Mouse (Mus musculus): ENCODE measurements around the gene Npsr1. TPM values are rescaled to one million over a fixed set of nuclear protein-coding genes. Genes with fewer than 3 reads are reported as not detected.

The Npsr1 gene
- polyA plus RNA-seq, 1 experiment from 2014 or later = not detected

DNA sequence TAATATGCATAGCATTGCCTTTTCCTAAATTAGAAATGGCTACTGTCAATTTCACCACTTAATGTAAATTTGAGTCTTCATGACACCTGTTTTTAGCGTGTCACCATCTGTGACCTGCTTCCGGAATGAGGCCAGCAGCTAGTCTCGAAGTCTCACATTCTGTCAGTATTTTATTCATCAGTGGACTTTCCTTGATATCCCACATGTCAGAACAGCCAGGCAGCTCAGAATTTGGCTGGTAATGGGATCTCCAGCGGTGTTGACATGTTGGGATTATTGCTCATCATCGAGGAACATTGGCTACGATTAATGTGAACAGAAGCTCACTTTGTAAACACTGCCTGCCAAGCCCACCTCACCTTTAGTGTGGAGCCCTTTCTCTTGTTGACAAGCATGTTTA, 205.1 kb downstream of the Npsr1 start:
- Histone ChIP-seq H3K4me2 (replicated peaks; ENCODE audit: low read depth, low read length) (no peak overlapping the region), H3K4me3 (ENCODE audit: low read depth, low read length) (no peak overlapping the region), H3K27me3 (ENCODE audit: control insufficient read depth, insufficient read depth, low read length) (no peaks in the 10 kb centered on the region), H3K27ac (ENCODE audit: low read length) (no peak overlapping the region), H3K4me1 (ENCODE audit: control insufficient read depth, insufficient read depth, low read length) (no peaks in the 10 kb centered on the region), H3K36me3 (ENCODE audit: control insufficient read depth, insufficient read depth, low read length) (no peaks in the 10 kb centered on the region), H3K9ac (replicated peaks; ENCODE audit: low read depth, low read length) (no peak overlapping the region), H3K9me3 (ENCODE audit: control insufficient read depth, low read depth, low read length) (no peaks in the 10 kb centered on the region)
- WGBS = 76% methylated on average over 6 of the region's 6 CpGs
- ATAC-seq (ENCODE audit: insufficient number of reproducible peaks, insufficient read depth, low FRiP score, low read depth) = no peak

DNA sequence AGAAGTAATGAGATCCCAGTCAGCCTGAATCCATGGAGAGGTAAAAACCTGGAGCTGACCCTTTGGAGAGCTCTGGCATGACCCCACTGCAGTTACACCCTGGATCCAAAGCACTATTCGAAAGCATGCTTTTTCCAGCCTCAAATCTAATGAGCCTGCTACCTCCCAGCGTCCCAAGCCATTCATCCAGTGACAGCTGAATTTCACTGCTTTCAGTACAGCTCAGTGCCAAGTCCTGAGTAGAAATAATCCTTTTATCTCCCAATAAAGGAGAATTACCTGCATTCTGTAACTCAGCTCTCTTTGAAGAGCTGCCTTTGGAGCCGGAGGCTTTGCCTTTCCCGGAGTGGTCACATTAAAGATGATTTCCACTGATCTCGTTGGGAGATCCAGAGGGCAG, 209.2 kb downstream of the Npsr1 start:
- H3K36me3 ChIP-seq (ENCODE audit: control insufficient read depth, insufficient read depth, low read length) = no peaks in the 10 kb centered on the region
- no peak overlapping the region for H3K9ac ChIP-seq (replicated peaks; ENCODE audit: low read depth, low read length)
- WGBS = 64% methylated on average over 5 of the region's 5 CpGs
- no peaks in the 10 kb centered on the region for H3K27me3 ChIP-seq (ENCODE audit: control insufficient read depth, insufficient read depth, low read length)
- no peak overlapping the region for H3K27ac ChIP-seq (ENCODE audit: low read length)
- no peaks in the 10 kb centered on the region for H3K4me1 ChIP-seq (ENCODE audit: control insufficient read depth, insufficient read depth, low read length)
- H3K4me3 ChIP-seq (ENCODE audit: low read depth, low read length) = no peak overlapping the region
- ATAC-seq (ENCODE audit: insufficient number of reproducible peaks, insufficient read depth, low FRiP score, low read depth) = no peak
- no peaks in the 10 kb centered on the region for H3K9me3 ChIP-seq (ENCODE audit: control insufficient read depth, low read depth, low read length)
- H3K4me2 ChIP-seq (replicated peaks; ENCODE audit: low read depth, low read length) = no peak overlapping the region

DNA sequence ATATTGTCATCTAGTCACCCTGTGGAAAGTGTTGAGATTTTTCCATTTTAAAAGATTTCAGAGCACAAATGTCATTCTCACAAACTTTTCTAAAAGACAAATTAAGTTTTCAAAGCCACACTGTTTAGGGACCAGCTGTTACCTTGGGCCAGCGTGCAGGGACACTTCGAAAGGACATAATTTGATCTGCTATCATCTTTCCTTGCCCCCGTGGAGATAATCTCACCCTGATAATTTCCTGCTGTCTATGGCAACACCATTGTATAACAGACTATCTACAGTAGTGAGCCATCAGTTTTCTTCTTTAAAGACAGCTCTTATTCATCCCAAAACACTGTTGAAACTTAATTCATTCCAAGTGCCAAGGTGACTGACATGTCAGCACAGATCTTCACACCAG, 209.6 kb downstream of the Npsr1 start:
- H3K27ac ChIP-seq (ENCODE audit: low read length) = no peak overlapping the region
- H3K4me2 ChIP-seq (replicated peaks; ENCODE audit: low read depth, low read length) = no peak overlapping the region
- H3K9ac ChIP-seq (replicated peaks; ENCODE audit: low read depth, low read length) = no peak overlapping the region
- H3K4me1 ChIP-seq (ENCODE audit: control insufficient read depth, insufficient read depth, low read length) = no peaks in the 10 kb centered on the region
- H3K27me3 ChIP-seq (ENCODE audit: control insufficient read depth, insufficient read depth, low read length) = no peaks in the 10 kb centered on the region
- H3K36me3 ChIP-seq (ENCODE audit: control insufficient read depth, insufficient read depth, low read length) = no peaks in the 10 kb centered on the region
- H3K4me3 ChIP-seq (ENCODE audit: low read depth, low read length) = no peak overlapping the region
- H3K9me3 ChIP-seq (ENCODE audit: control insufficient read depth, low read depth, low read length) = no peaks in the 10 kb centered on the region
- no peak for ATAC-seq (ENCODE audit: insufficient number of reproducible peaks, insufficient read depth, low FRiP score, low read depth)
- 66% methylated on average over 3 of the region's 3 CpGs for WGBS

DNA sequence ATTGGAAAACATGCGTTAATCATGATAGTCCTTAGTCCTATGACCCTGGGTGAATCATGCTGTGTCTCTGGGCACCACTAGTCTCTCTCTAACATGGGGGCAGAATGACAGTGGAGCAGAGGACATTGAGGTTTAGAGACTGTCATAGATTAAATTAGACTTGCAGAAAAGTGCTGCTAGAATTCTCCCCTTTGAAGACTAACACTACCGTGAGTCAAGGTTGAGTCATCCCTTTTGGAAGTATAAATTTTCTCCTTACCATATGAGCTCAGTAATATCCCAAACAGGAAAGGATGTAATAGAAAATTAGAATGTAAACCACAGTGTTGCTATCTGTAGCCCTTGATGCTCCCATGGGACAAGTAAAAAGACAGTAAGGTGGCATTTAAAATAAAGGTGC, 218.0 kb downstream of the Npsr1 start:
- H3K4me2 ChIP-seq (replicated peaks; ENCODE audit: low read depth, low read length) = no peak overlapping the region
- H3K27me3 ChIP-seq (ENCODE audit: control insufficient read depth, insufficient read depth, low read length) = no peaks in the 10 kb centered on the region
- no peak overlapping the region for H3K9ac ChIP-seq (replicated peaks; ENCODE audit: low read depth, low read length)
- H3K27ac ChIP-seq (ENCODE audit: low read length) = no peak overlapping the region
- no peak overlapping the region for H3K4me3 ChIP-seq (ENCODE audit: low read depth, low read length)
- no peaks in the 10 kb centered on the region for H3K36me3 ChIP-seq (ENCODE audit: control insufficient read depth, insufficient read depth, low read length)
- H3K9me3 ChIP-seq (ENCODE audit: control insufficient read depth, low read depth, low read length) = no peaks in the 10 kb centered on the region
- 92% methylated on average over 2 of the region's 2 CpGs for WGBS
- no peak for ATAC-seq (ENCODE audit: insufficient number of reproducible peaks, insufficient read depth, low FRiP score, low read depth)
- no peaks in the 10 kb centered on the region for H3K4me1 ChIP-seq (ENCODE audit: control insufficient read depth, insufficient read depth, low read length)

DNA sequence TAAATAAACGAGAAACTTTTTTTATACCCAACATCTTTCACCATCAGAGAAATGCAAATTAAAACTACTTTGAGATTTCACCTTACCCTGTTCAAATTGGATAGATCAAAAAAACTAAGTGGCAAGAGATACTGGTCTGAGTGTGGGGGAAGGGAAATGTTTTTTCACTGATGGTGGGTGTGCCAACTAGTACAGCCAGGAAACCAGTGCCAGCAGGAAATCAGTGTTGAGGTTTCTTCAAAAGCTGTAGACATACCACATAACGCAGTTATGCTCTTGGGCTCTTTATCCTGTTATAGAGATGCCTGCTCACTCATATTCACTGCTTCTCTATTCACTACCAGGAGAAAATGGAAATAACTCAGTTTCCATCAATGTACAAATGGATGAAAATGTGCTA, 233.9 kb downstream of the Npsr1 start:
- H3K27ac ChIP-seq (ENCODE audit: low read length) = no peak overlapping the region
- H3K36me3 ChIP-seq (ENCODE audit: control insufficient read depth, insufficient read depth, low read length) = no peaks in the 10 kb centered on the region
- H3K27me3 ChIP-seq (ENCODE audit: control insufficient read depth, insufficient read depth, low read length) = no peaks in the 10 kb centered on the region
- WGBS = 74% methylated on average over 2 of the region's 2 CpGs
- no peak overlapping the region for H3K4me3 ChIP-seq (ENCODE audit: low read depth, low read length)
- H3K4me1 ChIP-seq (ENCODE audit: control insufficient read depth, insufficient read depth, low read length) = no peaks in the 10 kb centered on the region
- H3K9me3 ChIP-seq (ENCODE audit: control insufficient read depth, low read depth, low read length) = no peaks in the 10 kb centered on the region
- ATAC-seq (ENCODE audit: insufficient number of reproducible peaks, insufficient read depth, low FRiP score, low read depth) = no peak
- no peak overlapping the region for H3K4me2 ChIP-seq (replicated peaks; ENCODE audit: low read depth, low read length)
- no peak overlapping the region for H3K9ac ChIP-seq (replicated peaks; ENCODE audit: low read depth, low read length)

DNA sequence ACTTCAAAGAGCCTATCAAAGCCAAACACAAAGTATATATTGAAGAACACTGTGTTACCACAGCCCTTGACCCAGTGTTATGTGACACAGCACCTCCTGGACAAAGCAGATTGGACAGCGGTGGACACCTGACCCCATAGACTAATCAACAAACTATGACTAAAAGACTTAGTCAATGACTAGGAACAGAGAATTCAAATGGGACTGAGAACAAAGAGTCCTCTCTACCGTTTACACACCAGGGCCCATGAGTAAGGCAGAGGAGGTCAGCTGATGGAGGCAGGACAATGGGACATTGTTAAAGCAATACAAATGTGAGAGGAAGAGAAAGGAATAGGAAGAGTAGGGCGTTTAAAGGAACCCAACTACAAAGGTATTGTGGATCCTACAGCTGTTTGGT, 243.5 kb downstream of the Npsr1 start:
- Histone ChIP-seq H3K4me1 (ENCODE audit: control insufficient read depth, insufficient read depth, low read length) (no peaks in the 10 kb centered on the region), H3K27me3 (ENCODE audit: control insufficient read depth, insufficient read depth, low read length) (no peaks in the 10 kb centered on the region), H3K9ac (replicated peaks; ENCODE audit: low read depth, low read length) (no peak overlapping the region), H3K4me2 (replicated peaks; ENCODE audit: low read depth, low read length) (no peak overlapping the region), H3K36me3 (ENCODE audit: control insufficient read depth, insufficient read depth, low read length) (no peaks in the 10 kb centered on the region), H3K27ac (ENCODE audit: low read length) (no peak overlapping the region), H3K4me3 (ENCODE audit: low read depth, low read length) (no peak overlapping the region), H3K9me3 (ENCODE audit: control insufficient read depth, low read depth, low read length) (no peaks in the 10 kb centered on the region)
- 59% methylated on average over 3 of the region's 3 CpGs for WGBS
- ATAC-seq (ENCODE audit: insufficient number of reproducible peaks, insufficient read depth, low FRiP score, low read depth) = no peak

DNA sequence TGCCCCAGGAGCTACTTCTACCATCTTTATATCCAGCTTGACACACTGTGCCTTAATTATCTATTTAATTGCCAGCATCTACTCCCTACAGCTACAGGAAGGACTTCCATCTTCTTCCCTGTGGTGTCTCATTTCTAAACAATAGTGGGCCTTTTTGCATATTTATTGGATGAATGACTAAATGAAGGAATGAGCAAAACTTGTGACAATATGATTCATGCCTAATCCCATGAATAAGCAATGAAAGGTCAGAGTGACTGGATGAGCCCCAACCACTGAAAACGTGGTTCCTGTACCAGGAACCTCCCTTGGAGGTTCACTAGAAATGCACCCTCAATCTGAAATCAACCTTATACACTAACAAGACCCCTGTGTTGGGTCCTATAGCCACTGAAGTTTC, 249.2 kb downstream of the Npsr1 start:
- WGBS = 29% methylated on average over 1 of the region's 1 CpGs
- Histone ChIP-seq H3K9me3 (ENCODE audit: control insufficient read depth, low read depth, low read length) (no peaks in the 10 kb centered on the region), H3K4me1 (ENCODE audit: control insufficient read depth, insufficient read depth, low read length) (no peaks in the 10 kb centered on the region), H3K4me2 (replicated peaks; ENCODE audit: low read depth, low read length) (no peak overlapping the region), H3K27me3 (ENCODE audit: control insufficient read depth, insufficient read depth, low read length) (no peaks in the 10 kb centered on the region), H3K27ac (ENCODE audit: low read length) (no peak overlapping the region), H3K36me3 (ENCODE audit: control insufficient read depth, insufficient read depth, low read length) (no peaks in the 10 kb centered on the region), H3K4me3 (ENCODE audit: low read depth, low read length) (no peak overlapping the region), H3K9ac (replicated peaks; ENCODE audit: low read depth, low read length) (no peak overlapping the region)
- ATAC-seq (ENCODE audit: insufficient number of reproducible peaks, insufficient read depth, low FRiP score, low read depth) = no peak

DNA sequence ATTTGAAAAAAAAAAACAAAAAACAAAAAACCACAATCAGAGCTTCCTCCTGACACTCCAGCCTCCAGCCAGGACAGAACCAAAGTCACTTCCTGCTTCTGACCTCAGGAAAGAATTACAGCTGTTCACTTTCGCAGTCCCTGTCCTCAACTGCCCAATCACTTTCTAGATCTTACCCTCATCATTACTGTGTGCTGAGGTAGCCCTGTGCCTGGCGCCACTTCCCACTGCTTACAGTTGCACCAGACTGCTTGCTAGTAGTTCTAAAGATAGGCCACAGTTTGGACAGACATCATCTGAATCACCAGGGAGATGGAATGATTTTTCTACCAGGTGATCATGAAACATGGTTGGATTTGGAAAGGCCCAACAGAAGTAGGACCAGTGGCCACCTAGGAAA, 251.7 kb downstream of the Npsr1 start:
- WGBS = 85% methylated on average over 2 of the region's 2 CpGs
- Histone ChIP-seq H3K27ac (ENCODE audit: low read length) (no peak overlapping the region), H3K4me2 (replicated peaks; ENCODE audit: low read depth, low read length) (no peak overlapping the region), H3K27me3 (ENCODE audit: control insufficient read depth, insufficient read depth, low read length) (no peaks in the 10 kb centered on the region), H3K4me3 (ENCODE audit: low read depth, low read length) (no peak overlapping the region), H3K36me3 (ENCODE audit: control insufficient read depth, insufficient read depth, low read length) (no peaks in the 10 kb centered on the region), H3K9me3 (ENCODE audit: control insufficient read depth, low read depth, low read length) (no peaks in the 10 kb centered on the region), H3K4me1 (ENCODE audit: control insufficient read depth, insufficient read depth, low read length) (no peaks in the 10 kb centered on the region), H3K9ac (replicated peaks; ENCODE audit: low read depth, low read length) (no peak overlapping the region)
- no peak for ATAC-seq (ENCODE audit: insufficient number of reproducible peaks, insufficient read depth, low FRiP score, low read depth)

DNA sequence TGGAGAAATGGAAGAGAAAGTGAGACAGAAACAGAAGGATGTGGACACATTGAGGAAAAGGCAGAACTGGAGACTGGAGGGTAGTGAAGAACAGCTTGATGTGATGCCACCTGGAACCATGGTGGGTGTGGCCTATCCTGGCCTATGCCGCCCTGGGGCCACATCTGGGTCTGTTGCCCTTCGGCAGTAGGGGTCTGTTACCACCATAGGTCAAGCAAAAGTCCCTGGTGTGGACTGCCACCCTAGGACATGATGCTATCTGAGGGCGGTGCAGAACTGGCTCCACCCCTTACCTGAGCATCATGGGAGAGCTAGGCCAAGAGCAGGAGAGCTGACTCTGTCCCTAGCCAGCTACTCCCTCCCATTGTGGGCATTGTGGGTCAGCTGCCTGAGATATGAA, 253.6 kb downstream of the Npsr1 start:
- no peaks in the 10 kb centered on the region for H3K27me3 ChIP-seq (ENCODE audit: control insufficient read depth, insufficient read depth, low read length)
- no peak overlapping the region for H3K9ac ChIP-seq (replicated peaks; ENCODE audit: low read depth, low read length)
- WGBS = 85% methylated on average over 3 of the region's 3 CpGs
- no peaks in the 10 kb centered on the region for H3K36me3 ChIP-seq (ENCODE audit: control insufficient read depth, insufficient read depth, low read length)
- no peak overlapping the region for H3K4me2 ChIP-seq (replicated peaks; ENCODE audit: low read depth, low read length)
- no peak overlapping the region for H3K27ac ChIP-seq (ENCODE audit: low read length)
- H3K4me1 ChIP-seq (ENCODE audit: control insufficient read depth, insufficient read depth, low read length) = no peaks in the 10 kb centered on the region
- 0 out of 2 replicates have a peak, but pooled peaks have one; percentile 28 for ATAC-seq (ENCODE audit: insufficient number of reproducible peaks, insufficient read depth, low FRiP score, low read depth)
- H3K9me3 ChIP-seq (ENCODE audit: control insufficient read depth, low read depth, low read length) = no peaks in the 10 kb centered on the region
- H3K4me3 ChIP-seq (ENCODE audit: low read depth, low read length) = no peak overlapping the region

Measured in stomach, embryonic 14.5 days (tissue).